Mouse (Mus musculus) monocyte, adult 5-6 weeks (primary cell): ENCODE results near the gene Phlpp2. TPM values are rescaled to one million over a fixed set of nuclear protein-coding genes. Genes with fewer than 3 reads are reported as not detected.
"Not testable (repeated sequence)": the region's sequence is repeated elsewhere in the genome, so short reads cannot be mapped to it uniquely, and the experiment has no call there.

ENCODE experiments used
- ATAC-seq: fragments of 153-309, 156-312 bp; replicated peaks from 2 replicates; pipeline ENCODE4 v1.8.0; 2017; ENCODE audit warnings: mild to moderate bottlenecking; ENCODE audit not compliant: low TSS enrichment, insufficient number of reproducible peaks, severe bottlenecking, poor library complexity, low FRiP score
- total RNA-seq: library from RNA; stranded (forward); fragments of 200-1000, 200-491, 200-594 nt; gene quantifications from 3 replicates; pipeline ENCODE4 v1.2.3, GENCODE M21; 2017

Phlpp2 gene
- total RNA-seq = 7.3 to 11.4 TPM (median 9.1 TPM) in 3 replicates

DNA sequence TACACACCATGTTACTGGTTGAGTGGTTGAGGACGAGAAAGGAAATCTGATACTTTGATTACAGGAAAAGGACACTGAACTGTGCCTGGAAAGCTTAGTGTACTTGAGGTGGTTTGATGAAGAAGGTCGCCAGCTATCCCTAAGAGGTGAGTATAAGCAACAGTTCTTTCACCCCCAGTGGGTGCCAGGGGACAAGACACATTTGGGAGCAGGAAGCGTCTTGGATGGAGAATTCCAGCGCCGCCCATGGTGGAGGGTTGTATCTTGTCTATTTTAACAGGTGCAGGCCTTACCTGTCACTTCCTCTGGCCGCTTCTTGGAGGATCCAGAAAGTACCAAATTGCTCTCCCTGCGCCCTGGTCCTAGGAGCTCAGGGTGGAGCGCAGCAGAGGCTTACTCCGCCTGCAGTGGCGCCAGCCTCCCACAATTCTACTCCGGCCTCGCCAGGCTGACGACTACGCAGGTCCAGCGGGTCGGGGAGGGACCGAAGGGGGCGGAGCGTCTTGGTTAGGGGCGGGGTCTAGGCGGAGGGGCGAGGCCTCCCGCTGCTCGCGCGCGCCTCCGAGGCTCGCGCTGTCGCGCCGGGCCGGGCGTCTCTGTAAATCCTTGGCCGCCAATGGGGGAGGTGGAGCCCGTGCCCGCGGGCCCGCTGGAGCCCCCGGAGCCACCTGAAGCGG lies at the start of gene Phlpp2:
Phlpp2 (plus strand) TSS at position 540 of the 677 bp plus-strand sequence.
- ATAC-seq = peak; percentile 96

DNA sequence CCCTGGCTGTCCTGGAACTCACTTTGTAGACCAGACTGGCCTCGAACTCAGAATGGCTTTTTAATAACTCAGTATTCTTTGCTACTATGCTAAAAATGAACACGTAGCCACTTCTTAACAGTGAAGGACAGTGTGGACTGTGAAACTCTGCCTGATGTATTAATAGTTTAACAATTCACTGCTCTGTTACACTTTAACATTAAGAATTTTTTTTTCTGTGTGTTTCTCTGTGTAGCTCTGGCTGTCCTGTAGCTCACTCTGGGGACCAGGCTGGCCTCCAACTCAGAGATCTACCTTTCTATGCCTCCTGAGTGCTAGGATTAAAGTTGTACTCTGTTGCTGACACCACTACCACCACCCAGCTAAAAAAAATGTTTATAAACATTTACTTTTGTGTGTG lies 44.8 kb upstream of the Phlpp2 start:
- ATAC-seq = no peak

DNA sequence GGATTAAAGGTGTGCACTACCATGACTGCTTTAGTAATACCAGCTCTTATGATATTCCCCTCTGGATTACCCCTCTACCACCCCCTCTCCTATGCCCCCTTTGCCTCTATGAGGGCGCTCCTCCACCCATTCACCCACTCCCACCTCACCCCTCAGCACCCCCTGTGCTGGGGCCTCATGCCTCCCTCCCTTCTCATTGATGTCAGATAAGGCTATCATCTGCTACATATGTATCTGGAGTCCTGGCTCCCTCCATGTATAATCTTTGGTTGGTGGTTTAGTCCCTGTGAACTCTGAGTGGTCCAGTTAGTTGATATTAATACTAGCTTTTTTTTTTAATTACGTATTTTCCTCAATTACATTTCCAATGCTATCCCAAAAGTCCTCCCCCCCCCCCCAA lies 28.5 kb upstream of the Phlpp2 start:
- ATAC-seq = no peak

DNA sequence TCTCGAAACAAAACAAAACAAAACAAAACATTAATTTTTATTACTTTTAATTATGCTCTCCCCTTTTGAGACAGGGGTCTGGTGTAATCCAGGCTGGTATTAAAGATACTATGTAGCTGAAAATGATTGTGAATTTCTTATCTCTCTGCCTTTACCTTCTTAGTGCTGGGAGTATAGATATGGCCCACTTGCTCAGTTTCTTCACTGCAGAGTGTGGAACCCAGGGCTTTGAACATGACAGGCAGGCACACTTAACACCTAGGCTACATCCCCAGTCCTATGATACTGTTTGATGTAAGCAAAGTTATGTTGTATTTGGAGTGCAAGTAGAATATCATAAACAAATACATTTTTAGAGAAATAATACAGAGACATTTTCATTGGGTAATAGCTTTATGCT lies 25.9 kb upstream of the Phlpp2 start:
- ATAC-seq = no peak

DNA sequence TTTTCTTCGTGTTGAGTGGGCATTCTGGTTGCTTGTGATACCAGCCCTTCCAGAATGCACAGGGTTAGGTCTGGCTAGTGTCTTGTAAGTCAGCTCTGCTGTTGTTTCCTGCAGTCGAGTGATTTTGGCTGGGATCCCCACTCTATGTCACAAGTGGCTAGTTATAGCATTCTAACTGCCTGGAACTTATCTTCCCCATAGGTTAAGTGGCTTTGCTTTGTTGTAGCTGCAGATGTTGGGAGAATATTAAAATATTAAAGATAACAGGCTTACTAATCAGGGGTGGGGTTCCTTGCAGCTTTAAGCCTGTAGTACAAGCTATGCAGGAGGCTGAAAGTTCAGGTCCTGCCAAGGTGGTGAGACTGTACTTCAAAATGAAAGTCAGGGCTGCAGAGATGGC lies 20.5 kb upstream of the Phlpp2 start:
- ATAC-seq = no peak

DNA sequence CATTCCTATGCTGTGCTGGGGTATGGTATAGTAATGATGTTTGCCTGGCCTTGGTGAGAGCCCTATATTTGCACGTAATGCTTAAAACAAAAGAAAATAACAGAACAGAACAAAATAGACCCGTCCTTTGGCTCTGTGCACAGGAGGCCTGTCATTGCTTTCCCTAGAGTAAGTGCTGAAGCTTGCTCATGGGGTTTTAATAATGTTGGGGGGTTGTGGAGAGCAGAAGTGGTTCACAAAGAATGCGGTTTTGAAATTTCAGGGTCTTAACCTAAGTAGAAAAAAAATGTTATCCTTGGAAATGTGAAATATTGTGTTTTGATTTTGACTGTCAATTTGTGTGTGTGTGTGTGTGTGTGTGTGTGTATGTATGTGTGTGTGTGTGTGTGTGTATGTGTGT lies 19.4 kb upstream of the Phlpp2 start:
- ATAC-seq = no peak

DNA sequence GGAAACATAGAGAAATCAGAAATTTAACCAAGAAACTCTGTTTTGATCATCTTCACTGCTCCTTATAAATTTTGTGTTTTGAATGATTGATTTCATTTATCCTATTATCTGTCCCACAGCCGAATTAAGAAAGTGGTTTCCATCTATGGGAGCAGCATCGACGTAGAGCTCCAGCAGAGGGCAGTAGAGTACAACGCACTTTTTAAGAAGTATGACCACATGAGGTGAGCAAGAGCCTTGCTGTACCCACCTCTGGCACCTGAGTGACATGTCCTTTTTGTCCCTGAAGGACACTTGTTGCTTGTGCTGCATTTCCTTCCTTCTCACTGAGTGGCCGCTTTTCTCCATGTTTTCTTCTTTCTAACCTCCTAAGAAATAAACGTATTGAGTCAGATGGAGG lies 14.9 kb upstream of the Phlpp2 start:
- peak; percentile 89 for ATAC-seq

DNA sequence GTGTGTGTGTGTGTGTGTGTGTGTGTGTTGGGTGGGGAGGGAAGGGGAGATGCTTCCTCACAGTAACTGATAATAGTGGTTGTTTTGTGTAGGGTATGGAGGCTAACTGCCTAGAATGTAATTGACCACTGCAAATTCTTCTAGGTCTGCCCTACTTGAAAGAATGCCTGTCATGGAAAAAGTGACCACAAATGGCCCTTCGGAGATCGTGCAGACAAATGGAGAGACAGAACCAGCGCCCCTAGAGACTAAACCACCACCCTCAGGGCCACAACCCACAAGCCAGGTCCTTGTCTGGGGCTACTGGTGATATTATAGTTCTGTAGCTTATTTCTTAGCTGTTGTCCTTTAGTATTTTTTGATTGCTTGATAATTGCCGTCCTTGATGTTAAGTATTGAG lies 13.8 kb upstream of the Phlpp2 start:
- ATAC-seq = no peak

DNA sequence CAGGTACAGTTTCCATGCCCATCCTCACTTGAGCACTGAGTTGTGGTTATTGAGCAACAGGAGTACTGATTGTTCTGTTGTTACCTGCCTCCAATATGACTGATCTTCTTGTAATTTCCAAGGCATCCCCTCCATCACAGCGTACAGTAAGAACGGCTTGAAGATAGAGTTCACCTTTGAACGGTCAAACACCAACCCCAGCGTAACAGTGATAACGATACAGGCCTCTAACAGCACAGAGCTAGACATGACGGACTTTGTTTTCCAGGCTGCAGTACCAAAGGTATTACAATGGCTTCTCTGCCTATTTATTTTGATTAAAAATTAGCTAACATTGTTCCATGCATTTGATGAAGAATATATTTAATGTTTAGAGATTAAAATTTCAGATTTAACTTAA lies 12.9 kb upstream of the Phlpp2 start:
- no peak for ATAC-seq

DNA sequence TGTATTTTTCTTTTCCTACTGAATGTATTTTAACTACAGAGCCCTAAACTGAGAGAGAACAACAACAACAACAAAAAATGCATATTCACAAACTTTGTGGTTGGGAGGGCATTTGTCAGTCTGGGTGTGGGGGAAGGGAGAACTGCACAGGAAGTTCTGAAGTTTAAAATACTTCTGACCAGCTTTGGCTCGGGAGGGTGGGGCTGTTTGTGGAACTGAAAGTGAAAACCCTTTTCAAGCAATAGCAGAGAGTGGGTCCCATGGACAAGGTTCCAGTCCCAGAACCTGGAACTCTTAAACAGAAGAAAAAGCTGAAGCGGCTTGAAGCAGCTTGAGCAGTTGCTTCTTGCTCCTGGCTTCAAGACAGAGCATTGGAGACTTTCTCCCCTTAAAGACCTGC lies 4.9 kb upstream of the Phlpp2 start:
- peak; percentile 85 for ATAC-seq

DNA sequence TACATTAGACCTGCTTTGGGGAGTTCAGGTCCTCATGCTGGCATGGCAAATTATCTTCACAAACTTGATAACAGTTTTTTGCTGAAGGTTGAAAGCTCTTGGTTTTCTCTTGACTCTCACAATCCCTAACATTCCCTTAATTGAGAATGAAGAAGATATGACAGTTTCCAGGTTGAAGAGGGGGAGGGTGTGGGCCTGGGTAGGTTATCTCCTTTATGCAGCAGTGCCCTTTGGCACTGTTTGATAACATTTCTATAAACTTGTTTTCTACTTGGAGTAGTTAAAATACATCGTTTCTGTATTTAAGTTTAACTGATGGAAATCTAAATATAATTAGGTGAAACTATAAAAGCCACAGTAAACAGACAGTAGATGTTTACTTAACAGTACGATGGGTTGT lies 3.5 kb upstream of the Phlpp2 start:
- ATAC-seq = no peak

DNA sequence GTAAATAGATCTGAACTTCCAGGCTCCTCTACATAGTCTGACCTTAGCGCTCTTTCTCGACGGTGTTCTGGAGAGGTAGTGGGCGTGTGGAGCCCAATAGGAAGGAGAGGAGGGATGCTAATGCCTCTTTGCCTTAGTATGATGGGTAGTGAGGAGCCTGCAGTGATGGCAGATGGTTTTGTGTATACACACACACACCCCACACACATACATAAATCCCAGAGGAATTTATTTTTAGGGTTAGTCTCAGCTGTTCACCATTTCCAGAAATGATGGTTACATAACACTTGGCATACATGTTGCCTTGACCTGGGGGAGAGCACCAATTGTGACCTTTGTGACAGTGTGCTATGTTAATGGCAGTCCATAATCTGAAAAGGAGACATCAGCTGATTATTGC lies 2.8 kb upstream of the Phlpp2 start:
- no peak for ATAC-seq

DNA sequence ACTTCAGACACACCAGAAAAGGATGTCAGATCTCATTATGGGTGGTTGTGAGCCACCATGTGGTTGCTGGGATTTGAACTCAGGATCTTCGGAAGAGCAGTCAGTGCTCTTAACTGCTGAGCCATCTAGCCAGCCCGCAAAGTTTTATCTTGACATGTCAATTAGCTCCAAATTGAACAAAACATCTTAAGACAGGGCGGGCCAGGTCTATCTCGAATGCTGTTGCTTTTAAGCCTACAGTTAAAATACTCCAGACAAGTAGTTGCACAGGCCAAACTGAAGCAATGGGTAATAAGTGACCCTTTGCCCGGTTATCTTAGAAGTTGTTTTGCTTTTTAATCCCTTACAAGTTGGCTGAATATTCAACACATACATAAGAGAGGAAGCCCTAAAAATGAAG lies 1.7 kb upstream of the Phlpp2 start:
- ATAC-seq = no peak

DNA sequence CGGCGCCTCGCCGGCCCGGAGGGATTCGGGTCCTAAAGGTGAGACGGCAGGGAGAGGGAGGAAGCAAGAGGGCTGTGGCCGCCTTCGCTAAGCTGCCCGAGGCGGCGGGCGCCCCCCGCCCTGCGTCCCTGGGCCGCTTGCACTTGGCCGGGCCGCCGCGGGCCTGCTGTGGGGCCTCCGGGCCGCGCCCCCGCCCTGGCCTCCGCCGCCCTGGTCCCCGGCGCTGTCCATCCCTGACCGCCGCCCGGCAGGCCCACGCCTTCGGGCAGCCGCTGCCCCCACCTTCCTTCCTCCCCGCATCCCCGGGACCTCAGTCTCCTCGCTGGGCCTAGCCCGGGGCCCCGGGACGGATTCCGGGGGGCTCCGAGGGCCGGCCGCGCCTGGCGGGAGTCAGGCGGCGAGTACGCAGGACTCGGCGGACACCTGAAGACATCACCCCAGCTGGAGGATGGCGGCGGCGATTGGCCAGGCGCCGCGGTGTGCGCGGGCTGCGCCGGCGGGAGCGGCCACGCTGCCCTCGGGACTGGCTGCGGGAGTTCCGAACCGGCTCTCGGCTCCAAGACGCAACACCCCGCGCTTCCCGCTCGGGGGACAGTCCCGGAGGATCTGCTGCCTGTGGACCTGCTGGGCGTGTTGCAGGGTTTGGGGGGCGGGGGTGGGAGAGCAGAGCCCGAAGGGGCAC lies 479 bp downstream of the Phlpp2 start:
- no peak for ATAC-seq

DNA sequence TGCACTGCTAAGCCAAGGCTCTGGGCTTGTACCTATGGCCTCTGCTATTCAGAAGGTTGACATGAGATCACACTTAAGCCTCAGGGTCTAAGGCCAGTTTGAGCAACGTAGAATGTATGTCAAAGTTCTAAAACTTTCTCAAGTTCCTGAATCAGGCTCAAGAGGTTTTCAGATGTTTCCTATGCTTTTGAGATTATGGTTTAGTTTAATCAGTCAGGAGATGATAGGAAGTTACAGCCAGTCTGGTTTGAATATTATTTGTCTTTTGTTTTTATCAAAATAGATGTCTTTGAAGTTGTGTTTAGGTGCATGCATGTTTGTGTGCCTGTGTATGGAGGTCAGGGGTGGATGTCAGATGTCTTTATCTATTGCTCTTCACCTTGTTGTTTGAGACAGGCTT lies 2.7 kb downstream of the Phlpp2 start:
- no peak for ATAC-seq

DNA sequence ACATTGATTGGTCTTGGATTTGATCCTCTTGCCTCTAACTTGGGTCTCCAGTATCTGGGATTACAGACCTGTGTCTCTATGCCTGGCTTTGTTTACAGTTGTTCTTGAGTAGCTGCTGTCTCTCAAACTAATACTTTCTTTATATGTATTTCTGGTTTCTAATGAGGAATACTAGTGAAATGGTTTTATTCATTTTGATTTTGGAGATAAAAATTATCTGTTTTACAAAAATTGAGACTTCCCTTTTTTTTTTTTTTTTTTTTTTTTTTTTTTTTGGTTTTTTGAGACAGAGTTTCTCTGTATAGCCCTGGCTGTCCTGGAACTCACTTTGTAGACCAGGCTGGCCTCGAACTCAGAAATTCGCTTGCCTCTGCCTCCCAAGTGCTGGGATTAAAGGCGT lies 5.5 kb downstream of the Phlpp2 start:
- not testable (repeated sequence) for ATAC-seq

DNA sequence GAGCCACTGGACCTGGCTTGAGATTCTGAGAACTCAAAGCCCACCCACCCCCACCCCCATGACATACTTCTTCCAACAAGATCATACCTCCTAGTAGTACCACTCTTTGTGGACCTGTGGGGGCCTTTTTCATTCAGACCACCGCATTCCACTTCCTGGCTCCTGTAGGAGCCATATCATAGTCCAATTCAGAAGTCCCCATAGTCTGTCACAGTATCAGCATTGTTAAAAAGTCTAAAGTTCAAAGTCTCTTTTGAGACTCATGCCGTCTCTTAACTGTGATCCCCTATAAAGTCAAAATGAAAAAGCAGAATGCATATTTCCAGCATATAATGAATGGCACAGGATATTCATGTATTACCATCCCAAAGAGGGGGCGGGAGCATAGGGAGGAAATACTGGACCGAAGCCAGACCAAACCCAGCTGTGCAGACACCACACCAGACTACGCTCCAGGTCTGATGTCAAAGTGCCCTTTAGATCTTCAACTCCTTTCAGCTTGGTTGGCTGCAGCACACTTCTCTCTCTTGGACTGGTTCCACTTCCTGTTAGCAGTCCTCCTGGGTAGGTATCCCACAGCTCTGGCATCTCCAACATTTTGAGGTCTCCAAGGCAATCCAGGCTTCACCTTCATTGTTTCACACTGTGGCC lies 11.8 kb downstream of the Phlpp2 start:
- no peak for ATAC-seq

DNA sequence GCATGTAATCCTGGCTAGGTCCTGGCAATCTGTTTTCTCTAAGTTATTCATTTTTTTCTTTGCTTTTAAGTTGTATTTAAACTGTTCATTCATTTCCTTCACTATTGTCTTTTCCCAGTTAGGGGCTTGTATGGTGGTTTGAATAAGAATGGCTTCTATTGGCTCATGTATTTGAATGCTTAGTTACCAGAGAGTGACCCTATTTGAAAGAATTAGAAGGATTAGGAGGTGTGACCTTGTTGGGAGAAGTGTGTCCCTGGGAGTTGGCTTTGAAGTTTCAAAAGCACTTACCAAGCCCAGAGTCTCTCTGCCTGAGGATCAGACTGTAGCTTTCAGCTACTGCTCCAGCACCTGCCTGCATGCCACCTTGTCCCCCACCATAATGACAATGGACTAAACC lies 17.0 kb downstream of the Phlpp2 start:
- no peak for ATAC-seq

DNA sequence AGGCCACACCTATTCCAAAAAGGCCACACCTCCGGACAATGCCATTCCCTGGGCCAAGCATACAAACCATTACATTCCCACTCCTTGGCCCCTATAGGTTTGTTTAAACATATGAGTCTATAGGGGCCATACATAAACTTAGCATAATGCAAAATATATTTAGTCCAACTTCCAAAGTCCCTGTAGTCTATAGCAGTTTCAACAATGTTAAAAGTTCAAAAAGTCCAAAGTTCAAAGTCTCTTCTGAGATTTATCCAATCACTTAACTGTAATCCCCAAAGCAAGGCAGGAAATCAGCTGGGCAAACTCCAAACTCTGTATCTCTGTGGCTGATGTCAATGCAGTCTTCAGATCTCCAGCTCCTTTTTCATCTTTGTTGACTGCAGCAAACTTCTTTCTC lies 20.9 kb downstream of the Phlpp2 start:
- ATAC-seq = no peak
